Mouse (Mus musculus): ENCODE results near the gene Ap2b1.

- TF ChIP-seq POLR2A (IDR thresholded peaks at IDR 0.05; ENCODE audit: extremely low read depth, insufficient read depth, low read length) (no peak), CTCF (IDR thresholded peaks at IDR 0.05; ENCODE audit: low read depth, low read length) (no peak)
These were observed 146.2 kb downstream of the Ap2b1 start for GRCm38 (mm10) chr11:83445001-83445400.

All from liver, adult 2 months (tissue).